Mouse (Mus musculus): ENCODE data around the gene Ppbp.

GRCm38 (mm10) chr5:90759077-90760065 lies 8.9 kb upstream of the Ppbp start, which contains the start of gene Cxcl5:
- TF ChIP-seq POLR2A (IDR thresholded peaks at IDR 0.05; ENCODE audit: borderline replicate concordance, control insufficient read depth, low read depth, low read length): peak; percentile 23; the same call in 1 of the 2 replicates
- TF ChIP-seq CTCF (IDR thresholded peaks at IDR 0.05; ENCODE audit: control insufficient read depth, insufficient read depth, low read length): no peak

Data from bone marrow, adult 2 months (tissue).